In the genomic region with DNA sequence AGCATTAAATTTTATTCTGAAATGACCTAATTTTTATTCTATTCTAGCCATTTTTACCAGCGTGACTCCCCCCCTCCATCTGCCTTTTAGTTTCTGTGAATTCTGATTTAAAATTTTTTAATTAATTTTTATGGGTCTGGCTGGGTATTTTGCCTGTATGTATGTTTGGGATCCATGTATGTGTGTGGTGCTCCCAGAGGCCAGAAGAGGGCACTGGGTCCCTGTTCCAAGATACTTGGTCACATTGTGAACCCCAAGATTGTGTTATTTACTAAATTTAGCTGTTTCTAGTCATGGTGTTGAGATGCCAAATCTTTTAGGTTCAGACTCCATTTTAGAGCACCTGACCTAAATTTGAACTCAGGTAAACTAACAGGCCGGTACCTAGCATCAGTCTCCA, we compare ENCODE assay signal across 1 mouse cellular context.
TF ChIP-seq lines count a peak whose summit lies in the region.

No protein-coding gene starts in this region.

TF ChIP-seq in MEL, 35 proteins besides CTCF, POLR2A, EP300 and RAD21:
- TF ChIP-seq RCOR1 (IDR thresholded peaks at IDR 0.05; ENCODE audit: low read depth, low read length) (no peak), USF1 (IDR thresholded peaks at IDR 0.05; ENCODE audit: low read depth, low read length) (no peak)
